Mouse (Mus musculus): ENCODE measurements around the gene Atp4a. TPM values are rescaled to one million over a fixed set of nuclear protein-coding genes. Genes with fewer than 3 reads are reported as not detected.
A peak's percentile ranks its signal among the peaks of the same experiment; 100 is the strongest.

Gene Atp4a
- total and polyA plus RNA-seq, 2 experiments from 2014 or later, result 0.04 TPM; not detected in 1

- Histone ChIP-seq H3K36me3 (replicated peaks; ENCODE audit: control insufficient read depth, insufficient read depth, low read length) (no peaks in the 10 kb centered on the region), H3K4me1 (ENCODE audit: control insufficient read depth, insufficient read depth) (no peaks in the 10 kb centered on the region), H3K4me2 (ENCODE audit: low read depth, low read length) (no peak overlapping the region), H3K27me3 (ENCODE audit: control insufficient read depth, insufficient read depth, low read length) (no peaks in the 10 kb centered on the region), H3K4me3 (ENCODE audit: low read depth, low read length) (no peak overlapping the region), H3K9me3 (replicated peaks; ENCODE audit: control insufficient read depth, low read length) (no peaks in the 10 kb centered on the region; the same call in 1 of the 2 replicates), H3K9ac (replicated peaks; ENCODE audit: low read depth, low read length) (no peak overlapping the region), H3K27ac (ENCODE audit: low read depth) (no peak overlapping the region)
- ATAC-seq (ENCODE audit: insufficient read depth, low read depth) (peak; percentile 44; the same call in 1 of the 2 replicates), DNase-seq (ENCODE audit: low spot score) (peak; percentile 69)
- 42% methylated on average over 5 of the region's 5 CpGs for WGBS
- TF ChIP-seq CTCF (IDR thresholded peaks at IDR 0.05; ENCODE audit: low read depth) (no peak), EP300 (IDR thresholded peaks at IDR 0.05; ENCODE audit: low read depth) (no peak)
These were observed 33.6 kb upstream of the Atp4a start for GRCm38 (mm10) chr7:30678263-30678975.

GRCm38 (mm10) chr7:30681897-30682296 is 30.1 kb upstream of the Atp4a start:
- ATAC-seq (ENCODE audit: insufficient read depth, low read depth) (peak; percentile 68), DNase-seq (ENCODE audit: low spot score) (peak; percentile 45)
- 32% methylated on average over 5 of the region's 5 CpGs for WGBS
- Histone ChIP-seq H3K4me2 (ENCODE audit: low read depth, low read length) (no peak overlapping the region), H3K27me3 (ENCODE audit: control insufficient read depth, insufficient read depth, low read length) (no peaks in the 10 kb centered on the region), H3K36me3 (replicated peaks; ENCODE audit: control insufficient read depth, insufficient read depth, low read length) (no peaks in the 10 kb centered on the region), H3K9ac (replicated peaks; ENCODE audit: low read depth, low read length) (no peak overlapping the region), H3K9me3 (replicated peaks; ENCODE audit: control insufficient read depth, low read length) (no peaks in the 10 kb centered on the region; the same call in 1 of the 2 replicates), H3K4me1 (ENCODE audit: control insufficient read depth, insufficient read depth) (no peaks in the 10 kb centered on the region), H3K4me3 (ENCODE audit: low read depth, low read length) (no peak overlapping the region), H3K27ac (ENCODE audit: low read depth) (no peak overlapping the region; the same call in 1 of the 2 replicates)
- no peak for TF ChIP-seq CTCF (IDR thresholded peaks at IDR 0.05; ENCODE audit: low read depth)
- no peak for TF ChIP-seq EP300 (IDR thresholded peaks at IDR 0.05; ENCODE audit: low read depth)

- Histone ChIP-seq H3K4me2 (ENCODE audit: low read depth, low read length) (no peak overlapping the region), H3K4me3 (ENCODE audit: low read depth, low read length) (no peak overlapping the region), H3K27ac (ENCODE audit: low read depth) (no peak overlapping the region), H3K9ac (replicated peaks; ENCODE audit: low read depth, low read length) (no peak overlapping the region), H3K27me3 (ENCODE audit: control insufficient read depth, insufficient read depth, low read length) (no peaks in the 10 kb centered on the region), H3K4me1 (ENCODE audit: control insufficient read depth, insufficient read depth) (no peaks in the 10 kb centered on the region), H3K9me3 (replicated peaks; ENCODE audit: control insufficient read depth, low read length) (no peaks in the 10 kb centered on the region), H3K36me3 (replicated peaks; ENCODE audit: control insufficient read depth, insufficient read depth, low read length) (no peaks in the 10 kb centered on the region)
- DNase-seq (ENCODE audit: low spot score) (no peak), ATAC-seq (ENCODE audit: insufficient read depth, low read depth) (no peak)
- 69% methylated on average over 2 of the region's 2 CpGs for WGBS
- no peak for TF ChIP-seq EP300 (IDR thresholded peaks at IDR 0.05; ENCODE audit: low read depth)
- TF ChIP-seq CTCF (IDR thresholded peaks at IDR 0.05; ENCODE audit: low read depth), result no peak
These were observed 28.6 kb upstream of the Atp4a start for GRCm38 (mm10) chr7:30683425-30683824.

- no peak for TF ChIP-seq CTCF (IDR thresholded peaks at IDR 0.05; ENCODE audit: low read depth)
- no peak for TF ChIP-seq EP300 (IDR thresholded peaks at IDR 0.05; ENCODE audit: low read depth)
- H3K36me3 ChIP-seq (replicated peaks; ENCODE audit: control insufficient read depth, insufficient read depth, low read length), result no peaks in the 10 kb centered on the region
- DNase-seq (ENCODE audit: low spot score), result no peak
- H3K27ac ChIP-seq (ENCODE audit: low read depth), result no peak overlapping the region
- WGBS, result 76% methylated on average over 6 of the region's 6 CpGs
- H3K4me2 ChIP-seq (ENCODE audit: low read depth, low read length), result no peak overlapping the region
- H3K27me3 ChIP-seq (ENCODE audit: control insufficient read depth, insufficient read depth, low read length), result no peaks in the 10 kb centered on the region
- ATAC-seq (ENCODE audit: insufficient read depth, low read depth), result no peak
- no peak overlapping the region for H3K9ac ChIP-seq (replicated peaks; ENCODE audit: low read depth, low read length)
- H3K4me3 ChIP-seq (ENCODE audit: low read depth, low read length), result no peak overlapping the region
- H3K4me1 ChIP-seq (ENCODE audit: control insufficient read depth, insufficient read depth), result no peaks in the 10 kb centered on the region
- H3K9me3 ChIP-seq (replicated peaks; ENCODE audit: control insufficient read depth, low read length), result no peaks in the 10 kb centered on the region
These were observed 23.7 kb upstream of the Atp4a start for GRCm38 (mm10) chr7:30688325-30688724.

DNA sequence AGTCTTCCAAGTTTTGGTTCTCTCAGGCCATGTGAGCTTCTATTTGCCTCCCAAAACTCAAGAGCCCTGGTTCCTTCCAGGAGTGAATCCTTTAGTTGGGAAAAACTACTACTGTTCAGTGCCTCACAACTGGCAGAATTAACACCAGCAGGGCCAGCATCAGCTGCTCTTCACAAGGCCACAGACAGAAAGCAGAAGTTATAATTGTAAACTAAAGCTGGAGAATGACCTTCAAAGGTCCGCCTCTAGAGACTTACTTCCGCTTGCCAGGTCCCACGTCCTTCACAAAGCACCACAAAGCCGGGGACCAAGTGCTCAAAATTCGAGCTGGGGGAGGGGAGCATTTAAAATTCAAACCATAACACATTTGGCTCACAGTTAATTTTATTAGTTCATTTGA is 13.9 kb upstream of the Atp4a start:
- H3K27me3 ChIP-seq (ENCODE audit: control insufficient read depth, insufficient read depth, low read length), result no peaks in the 10 kb centered on the region
- TF ChIP-seq CTCF (IDR thresholded peaks at IDR 0.05; ENCODE audit: low read depth) (no peak), EP300 (IDR thresholded peaks at IDR 0.05; ENCODE audit: low read depth) (no peak)
- H3K27ac ChIP-seq (ENCODE audit: low read depth), result 0 out of 2 replicates have a peak overlapping the region, but pooled peaks have one; percentile 6
- no peak overlapping the region for H3K4me3 ChIP-seq (ENCODE audit: low read depth, low read length)
- DNase-seq (ENCODE audit: low spot score) (peak; percentile 30), ATAC-seq (ENCODE audit: insufficient read depth, low read depth) (no peak)
- H3K9ac ChIP-seq (replicated peaks; ENCODE audit: low read depth, low read length), result no peak overlapping the region
- no peak overlapping the region for H3K4me2 ChIP-seq (ENCODE audit: low read depth, low read length)
- no peaks in the 10 kb centered on the region for H3K36me3 ChIP-seq (replicated peaks; ENCODE audit: control insufficient read depth, insufficient read depth, low read length)
- H3K4me1 ChIP-seq (ENCODE audit: control insufficient read depth, insufficient read depth), result 0 out of 2 replicates have a peak, but pooled peaks cover 3% of the 10 kb centered on the region
- no peaks in the 10 kb centered on the region for H3K9me3 ChIP-seq (replicated peaks; ENCODE audit: control insufficient read depth, low read length)
- 48% methylated on average over 5 of the region's 5 CpGs for WGBS
